Mouse (Mus musculus) adrenal gland, adult 18-20 months (tissue): ENCODE measurements at regions not wholly inside any gene's neighbourhood (a gene's known extent, or its start where the extent isn't known, plus 50 kb on each side); places are given as distances from the start of the nearest gene placed in this dataset.

Experiments used
- DNase-seq, 2 experiments: peaks; one replicate each; pipeline ENCODE4 v3.0.0; 2021 to 2022; ENCODE audit warnings: low spot score in 2 of 2

DNA sequence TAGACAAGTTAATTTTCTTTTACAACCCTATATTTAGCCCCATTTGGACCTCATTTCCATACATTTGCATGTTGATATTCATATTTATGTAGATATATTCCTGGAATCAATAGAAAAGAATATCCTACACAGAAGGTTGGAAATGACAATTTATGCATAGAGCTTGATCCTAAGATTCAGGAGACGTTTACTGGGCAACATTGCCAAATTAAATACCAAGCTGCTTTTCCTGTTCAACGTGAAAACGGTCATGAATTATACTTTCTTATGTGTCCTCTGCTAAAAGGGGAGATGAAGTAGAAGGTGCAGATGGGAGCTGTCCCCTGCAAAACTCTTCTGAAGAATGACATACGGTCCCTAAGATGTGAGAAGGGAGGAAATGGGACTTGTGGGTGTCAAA, 2888.9 kb upstream of the Lrrc6 start:
- no peak for DNase-seq

DNA sequence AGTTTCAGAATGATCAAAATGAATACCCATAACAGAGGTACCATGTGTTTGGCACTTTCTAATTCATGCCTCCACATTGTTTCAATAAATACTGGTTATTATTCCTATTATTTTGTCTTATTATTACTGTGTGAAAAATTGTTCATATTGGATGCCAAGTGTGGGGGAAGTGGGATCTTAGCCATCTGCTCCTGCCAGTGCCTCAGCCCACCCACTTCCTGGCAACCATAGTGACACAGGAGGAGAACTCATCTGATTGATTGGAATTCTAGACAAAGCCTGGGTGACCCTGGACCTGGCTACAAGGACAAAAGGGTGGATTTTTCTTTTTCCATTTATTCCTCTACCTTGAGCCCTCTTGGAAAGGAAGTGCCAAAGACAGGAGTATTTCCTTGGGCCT, 2886.8 kb upstream of the Lrrc6 start:
- DNase-seq = no peak

DNA sequence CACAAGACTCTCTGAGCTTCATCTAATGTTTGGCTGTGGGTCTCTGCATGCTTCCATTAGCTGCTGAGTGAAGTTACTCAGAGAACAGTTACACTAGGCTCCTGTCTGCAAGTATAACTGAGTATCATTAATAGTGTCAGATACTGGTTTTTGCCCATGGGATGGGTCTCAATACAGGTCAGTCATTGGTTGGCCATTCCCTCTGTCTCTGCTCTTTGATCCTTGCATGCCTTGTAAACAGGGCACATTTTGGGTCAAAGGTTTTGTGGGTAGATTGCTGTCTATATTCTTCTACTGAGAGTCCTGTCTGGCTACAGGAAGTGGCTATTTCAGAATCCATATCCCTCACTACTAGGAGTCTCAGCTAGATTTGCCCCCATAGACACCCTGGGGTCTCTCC, 2864.7 kb upstream of the Lrrc6 start:
- DNase-seq = no peak

DNA sequence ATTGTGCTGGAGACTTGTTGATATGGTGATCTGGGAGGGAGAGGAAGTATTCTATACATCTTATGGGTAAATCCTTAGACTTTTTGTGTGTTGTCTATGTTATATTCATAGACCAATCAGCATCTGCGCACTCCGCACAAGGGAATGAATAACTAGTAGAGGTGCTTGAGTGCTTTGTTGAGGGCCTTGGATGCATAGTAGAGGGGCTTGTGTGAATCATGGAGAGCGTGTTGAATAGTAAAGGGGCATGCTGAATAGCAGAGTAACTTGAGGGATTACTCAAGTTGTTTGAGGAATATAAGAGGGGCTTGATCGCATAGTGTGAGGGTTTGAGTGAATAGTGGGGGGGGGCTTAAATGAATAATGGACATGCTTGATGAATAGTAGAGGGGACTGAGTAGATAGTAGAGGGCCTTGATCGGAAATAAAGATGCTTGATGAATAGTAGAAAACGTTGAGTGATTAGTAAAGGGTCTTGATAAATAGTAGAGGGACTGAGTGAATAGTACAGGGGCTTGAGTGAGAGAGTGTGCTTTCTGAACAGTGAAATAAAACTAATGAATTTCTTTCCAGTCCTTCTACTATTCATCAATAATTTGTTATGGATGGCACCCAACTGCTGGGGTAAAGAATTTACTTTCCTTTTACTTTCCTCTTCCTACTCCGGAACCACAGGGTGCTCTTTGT, 2849.5 kb upstream of the Lrrc6 start:
- DNase-seq = no peak

DNA sequence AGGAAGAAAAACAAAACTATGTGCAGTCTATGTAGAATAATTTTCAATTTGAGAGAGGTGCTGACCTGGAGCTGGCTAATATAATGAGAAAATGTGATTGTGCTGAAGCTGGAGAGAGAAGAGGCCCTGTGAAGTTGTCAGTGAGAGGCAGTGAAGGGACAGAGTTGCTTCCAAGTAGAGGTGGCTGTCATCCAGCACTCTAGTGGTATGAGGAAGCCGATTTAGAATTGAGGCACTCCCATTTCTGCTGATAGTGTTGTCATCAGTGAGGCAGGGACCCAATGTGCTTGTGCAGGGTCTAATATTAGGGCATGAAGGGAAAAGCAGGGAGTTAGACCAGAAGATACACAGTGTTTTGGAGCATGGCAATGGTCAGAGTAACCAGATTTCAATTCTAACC, 2845.4 kb upstream of the Lrrc6 start:
- DNase-seq = no peak

DNA sequence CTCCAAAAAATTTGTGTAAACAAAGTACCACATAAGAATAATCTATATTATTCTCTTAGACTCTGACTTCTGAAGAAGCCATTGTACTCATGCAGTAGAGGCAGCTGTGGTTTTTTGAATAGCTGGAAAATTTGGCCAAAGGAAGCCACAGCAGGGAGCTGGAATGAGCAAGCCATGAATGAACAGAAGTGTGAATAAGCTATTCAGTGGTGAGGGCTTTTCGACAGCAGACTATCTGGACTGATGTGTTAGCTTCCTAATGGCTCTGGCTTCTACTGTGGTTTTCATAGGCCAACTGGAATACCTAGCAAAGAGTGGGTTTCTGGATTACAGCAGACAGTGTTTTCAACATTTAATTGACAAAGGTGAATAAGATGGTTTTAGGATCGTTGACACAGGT, 2842.0 kb upstream of the Lrrc6 start:
- no peak for DNase-seq

DNA sequence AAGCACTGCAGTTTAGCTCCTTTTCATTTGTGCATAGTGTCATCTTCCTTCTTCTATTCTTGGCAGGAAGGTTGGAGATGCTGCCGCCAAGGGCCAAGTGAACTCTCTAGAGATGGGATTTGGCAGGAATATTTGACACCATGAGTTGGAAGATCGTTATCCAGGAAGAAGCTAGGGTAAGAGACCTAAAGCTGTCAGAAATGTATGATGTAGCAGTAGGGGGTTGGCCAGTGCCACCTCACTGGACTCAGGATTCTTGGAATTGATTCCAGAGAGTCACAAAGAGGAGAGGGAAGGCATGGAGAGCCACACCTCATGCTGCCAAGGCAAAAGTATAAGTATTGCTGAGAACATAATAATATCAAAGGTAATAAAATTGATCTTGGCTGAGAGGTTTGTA, 2835.8 kb upstream of the Lrrc6 start:
- no peak for DNase-seq

DNA sequence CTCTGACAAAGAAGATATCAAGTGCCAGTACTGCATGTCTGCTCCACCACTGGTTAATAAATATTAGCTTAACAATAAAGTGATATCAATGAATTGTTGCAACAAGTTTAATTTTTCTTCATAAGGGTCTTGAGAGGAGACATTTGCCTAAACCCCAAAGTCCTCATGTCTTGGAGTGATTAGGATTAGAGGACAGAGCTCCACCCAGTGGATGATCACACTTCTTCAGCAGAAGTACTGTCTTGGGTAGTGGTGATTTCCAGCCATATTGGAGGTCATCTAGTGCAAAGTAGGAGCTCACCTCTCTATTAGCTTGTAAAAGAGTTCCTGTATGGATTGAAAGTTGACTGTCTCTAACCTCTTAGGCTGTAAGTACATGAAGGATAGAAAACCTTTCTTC, 2825.8 kb upstream of the Lrrc6 start:
- no peak for DNase-seq

DNA sequence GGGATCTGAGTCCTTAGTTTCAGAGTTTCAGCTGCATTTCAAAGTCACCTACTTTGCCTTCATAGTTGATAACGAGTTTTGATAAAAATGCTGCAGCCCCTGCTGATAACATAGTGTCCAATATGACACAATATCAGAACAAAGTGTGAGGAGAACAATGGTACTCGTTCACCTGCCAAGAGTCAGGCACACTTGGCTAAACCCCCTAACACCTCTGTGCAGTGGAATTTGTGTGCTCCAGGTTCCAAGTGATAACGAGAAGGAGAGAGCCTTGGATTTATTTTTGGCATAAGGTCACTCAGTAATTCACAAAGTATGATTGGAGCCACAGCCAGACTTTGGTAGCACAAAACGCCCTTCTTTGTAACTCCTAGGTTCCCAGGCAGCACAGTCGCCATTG, 2802.4 kb upstream of the Lrrc6 start:
- DNase-seq = no peak

DNA sequence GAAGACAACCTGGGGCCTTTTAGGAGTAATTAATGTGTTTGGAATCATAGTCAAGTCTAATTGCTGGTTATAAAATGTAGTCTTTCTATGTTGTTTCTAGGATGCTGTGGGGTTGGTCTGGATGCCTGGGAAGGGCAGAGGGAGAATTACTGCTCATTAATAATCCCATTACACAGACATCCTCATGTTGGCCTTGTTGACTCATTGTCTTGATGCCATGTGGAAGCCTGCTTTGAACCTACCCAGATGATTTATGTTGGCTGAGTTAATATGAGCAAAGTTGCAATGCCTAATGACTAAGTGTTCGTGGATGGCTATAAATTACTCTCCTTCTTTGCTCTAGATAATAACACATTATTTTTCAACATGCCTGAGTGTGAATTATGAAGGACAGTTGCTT, 2790.6 kb upstream of the Lrrc6 start:
- DNase-seq = no peak

DNA sequence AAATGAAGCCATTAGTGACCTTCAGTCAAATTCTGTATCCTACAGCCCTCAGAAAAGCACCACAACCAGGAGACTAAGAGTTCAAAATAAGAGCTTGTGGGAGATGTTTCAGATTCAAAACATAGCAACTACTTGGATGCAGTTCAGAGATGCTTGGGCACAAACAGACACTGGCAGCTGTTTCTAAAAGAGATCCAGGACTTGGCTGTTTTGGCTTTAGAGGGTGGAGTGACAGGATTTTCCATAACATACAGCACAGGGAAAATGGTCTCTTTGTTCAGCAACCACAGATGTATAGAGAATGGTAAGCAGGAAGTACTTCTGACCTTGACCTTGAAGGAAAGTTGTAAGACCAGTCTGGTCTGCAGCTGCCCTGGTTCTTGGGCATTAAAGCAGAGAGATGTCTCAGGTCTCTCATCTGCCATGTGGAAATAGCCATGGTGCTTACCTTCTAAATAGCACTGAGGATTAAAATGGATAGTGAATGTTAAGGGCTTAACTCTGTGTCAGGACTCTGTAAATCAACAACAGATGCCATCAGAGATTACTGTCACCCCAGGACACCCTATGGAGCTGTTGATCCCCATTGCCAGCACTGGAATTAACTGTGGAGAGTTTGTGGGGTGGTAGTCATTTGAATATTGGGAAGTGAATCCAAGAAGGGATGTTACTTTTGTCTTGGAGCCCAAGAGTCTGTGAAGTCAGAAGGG, 2775.0 kb upstream of the Lrrc6 start:
- no peak for DNase-seq

DNA sequence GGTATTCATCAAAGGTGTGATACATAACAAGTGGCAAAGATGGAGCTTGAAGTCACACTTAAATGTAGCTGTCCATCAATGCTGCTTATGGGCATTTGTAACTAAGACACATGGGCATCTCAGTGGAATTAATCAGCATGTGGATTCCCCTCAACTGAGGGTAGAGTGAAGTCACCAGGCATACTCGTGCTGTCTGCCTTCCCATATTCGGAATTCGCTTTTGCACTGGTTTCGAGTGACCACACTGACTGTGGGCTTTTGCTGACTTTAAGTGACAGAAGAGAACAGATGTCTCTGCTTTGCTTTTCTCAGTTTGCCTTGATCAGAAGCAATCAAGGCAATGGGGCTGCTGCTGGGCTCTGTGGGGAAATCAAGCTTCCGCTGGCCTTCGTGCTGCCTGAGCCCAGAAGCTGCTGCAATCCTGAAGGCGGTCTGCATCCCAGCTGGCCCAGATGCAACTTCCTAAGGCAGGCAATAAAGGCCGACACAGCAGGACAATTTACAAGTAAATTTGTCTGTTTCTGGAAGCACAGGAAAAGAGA, 2773.6 kb upstream of the Lrrc6 start:
- no peak for DNase-seq

DNA sequence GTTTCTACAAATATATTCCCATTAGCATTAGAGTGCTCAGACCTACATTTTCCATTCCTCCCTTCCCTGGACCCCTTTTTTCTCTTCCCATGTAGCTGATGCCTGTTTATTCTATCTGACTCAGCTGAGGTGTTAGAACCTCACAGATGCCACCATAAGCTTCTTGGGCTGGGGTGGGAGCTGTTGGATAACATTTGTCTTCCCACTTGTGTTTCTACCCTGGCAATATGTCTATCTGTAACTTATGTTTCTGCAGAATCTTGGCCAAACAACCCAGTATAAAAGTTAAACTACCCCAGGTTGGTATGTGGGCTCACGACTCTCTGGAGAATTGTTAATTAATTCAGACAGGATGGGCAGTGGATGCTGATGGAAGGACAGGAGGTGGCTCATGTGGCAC, 2772.8 kb upstream of the Lrrc6 start:
- DNase-seq = no peak

DNA sequence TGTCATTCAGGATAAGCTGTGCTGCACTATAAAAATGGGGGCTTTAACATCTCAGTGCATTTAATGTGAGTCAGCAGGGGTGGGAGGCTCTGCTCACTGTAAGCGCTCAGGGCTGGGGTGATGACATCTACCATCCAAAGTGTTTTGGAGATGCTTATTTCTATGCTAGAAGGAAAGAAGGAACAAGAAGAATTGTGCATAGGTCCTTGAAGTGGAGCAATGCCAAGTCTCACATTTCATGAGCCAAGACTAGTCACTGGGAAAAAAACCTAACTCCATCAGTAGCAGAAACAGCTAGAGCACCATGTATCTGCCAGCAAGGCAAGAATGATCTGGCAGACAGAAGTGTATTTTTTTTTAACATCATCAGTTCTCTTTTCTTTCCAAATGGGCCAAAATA, 2761.2 kb upstream of the Lrrc6 start:
- no peak for DNase-seq

DNA sequence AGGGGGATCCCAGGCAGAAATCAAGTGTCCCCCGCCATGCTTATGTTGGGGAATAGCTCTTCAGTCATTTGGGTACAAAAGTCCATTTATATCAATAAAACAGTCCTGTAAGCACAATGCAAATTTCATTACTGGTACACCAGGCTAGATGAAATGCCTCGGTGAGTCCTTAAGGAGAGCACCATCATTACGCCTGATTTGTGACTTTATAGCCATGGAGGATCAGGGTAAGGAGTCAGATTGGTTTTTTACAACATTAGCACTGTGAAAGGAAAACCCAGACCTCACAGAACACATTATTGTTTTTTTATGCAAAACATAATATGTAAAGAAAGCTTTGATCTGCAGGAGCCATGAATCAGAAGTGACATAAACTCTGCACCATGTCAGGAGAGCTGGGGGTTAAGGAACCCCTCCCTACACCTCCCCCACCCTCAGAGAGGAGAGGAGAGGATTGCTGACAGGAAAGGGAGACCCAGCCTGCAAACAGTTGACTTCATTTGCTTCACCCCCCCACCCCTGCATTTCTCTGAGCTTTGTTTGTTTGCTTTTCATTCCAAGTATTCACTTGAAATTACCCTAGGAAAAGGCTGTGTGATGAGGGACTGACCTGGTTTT, 2756.6 kb upstream of the Lrrc6 start:
- no peak for DNase-seq

DNA sequence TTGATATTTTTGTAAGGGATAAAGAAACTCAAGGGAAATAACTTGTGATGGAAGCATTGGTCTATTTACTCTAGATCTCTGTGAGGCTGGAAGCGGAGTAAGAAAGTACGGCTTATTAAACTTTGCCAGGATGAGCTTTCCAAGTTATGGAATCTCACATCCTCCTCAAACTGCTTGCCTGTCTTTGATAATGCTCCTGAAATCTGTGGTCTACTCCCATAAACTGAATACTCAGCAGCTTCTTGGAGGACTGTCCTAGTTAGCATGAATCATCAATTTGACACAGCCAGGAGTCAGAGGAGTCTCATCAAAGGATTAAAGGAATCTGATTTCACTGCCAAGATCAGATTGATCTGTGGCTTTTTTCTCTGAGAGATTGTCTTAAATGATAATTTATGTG, 2753.0 kb upstream of the Lrrc6 start:
- no peak for DNase-seq

DNA sequence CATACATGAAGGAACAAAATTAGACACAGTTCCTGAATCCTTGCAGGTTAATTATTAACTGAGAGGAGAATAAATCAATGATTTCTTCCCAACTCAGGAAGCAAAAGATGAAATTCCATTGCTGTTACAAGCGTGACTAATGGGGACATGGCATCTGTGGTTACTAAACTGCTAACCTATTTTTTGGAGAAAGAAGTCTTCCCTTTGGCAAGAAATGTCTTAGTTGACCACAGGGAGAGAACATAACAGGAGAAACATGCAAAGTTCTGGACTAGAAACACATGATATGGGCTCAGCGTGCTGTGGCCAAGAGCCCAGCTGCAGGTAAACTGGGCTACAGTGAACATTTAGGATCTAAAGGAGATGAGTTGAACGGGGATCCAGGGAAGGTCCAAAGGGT, 2751.4 kb upstream of the Lrrc6 start:
- DNase-seq = no peak

DNA sequence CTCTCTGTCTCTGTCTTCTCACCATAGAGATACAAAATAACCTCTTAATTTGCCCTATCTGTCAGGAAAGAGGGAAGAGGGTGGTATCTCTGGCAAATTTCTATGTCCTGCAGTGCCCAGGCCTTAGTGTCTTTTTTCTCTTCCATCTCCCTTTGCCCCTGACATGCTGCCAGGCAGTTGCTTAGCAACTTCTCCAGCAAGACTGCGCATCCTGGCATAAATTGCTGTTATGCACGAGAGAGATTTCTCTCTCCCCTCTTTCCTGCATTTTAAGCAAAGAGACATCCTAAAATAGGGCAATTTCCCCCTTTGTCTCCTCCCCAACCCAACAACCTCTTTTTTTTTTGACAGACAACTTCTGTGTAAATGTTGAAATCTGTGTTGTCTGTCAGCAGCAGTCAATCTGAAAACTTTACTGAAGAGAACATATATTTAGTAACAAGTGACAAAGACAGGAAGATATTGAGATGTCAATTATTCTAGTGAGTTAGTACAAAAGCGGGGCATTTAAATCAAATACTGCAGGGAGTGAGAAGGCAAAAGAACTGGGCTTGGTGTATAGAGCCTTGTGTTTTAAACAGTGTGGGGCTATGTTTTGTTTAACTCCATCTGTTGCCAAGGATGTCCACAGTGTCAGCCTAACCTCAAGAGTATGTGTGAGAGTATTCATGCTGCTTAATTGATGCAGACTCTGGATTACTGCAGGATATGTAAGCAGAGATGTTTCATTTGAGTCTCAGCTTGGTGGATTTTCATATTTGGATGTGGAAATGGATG, 2745.7 kb upstream of the Lrrc6 start:
- no peak for DNase-seq

DNA sequence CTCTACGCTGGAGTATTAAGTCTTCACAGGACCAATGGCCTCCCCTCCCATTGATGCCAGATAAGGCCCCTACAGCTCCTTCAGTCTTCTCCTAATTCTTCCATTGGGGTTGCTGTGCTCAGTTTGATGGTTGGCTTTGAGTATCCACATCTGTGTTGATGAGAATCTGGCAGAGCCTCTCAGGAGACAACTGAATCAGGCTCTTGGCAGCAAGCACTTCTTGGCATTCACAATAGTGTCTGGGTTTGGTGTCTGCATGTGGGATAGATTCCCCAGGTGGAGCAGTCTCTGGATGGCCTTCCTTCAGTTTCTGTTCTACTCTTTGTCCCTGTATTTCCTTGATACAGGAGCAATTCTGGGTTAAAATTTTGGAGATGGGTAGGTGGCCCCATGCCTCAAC, 2734.6 kb upstream of the Lrrc6 start:
- no peak for DNase-seq

DNA sequence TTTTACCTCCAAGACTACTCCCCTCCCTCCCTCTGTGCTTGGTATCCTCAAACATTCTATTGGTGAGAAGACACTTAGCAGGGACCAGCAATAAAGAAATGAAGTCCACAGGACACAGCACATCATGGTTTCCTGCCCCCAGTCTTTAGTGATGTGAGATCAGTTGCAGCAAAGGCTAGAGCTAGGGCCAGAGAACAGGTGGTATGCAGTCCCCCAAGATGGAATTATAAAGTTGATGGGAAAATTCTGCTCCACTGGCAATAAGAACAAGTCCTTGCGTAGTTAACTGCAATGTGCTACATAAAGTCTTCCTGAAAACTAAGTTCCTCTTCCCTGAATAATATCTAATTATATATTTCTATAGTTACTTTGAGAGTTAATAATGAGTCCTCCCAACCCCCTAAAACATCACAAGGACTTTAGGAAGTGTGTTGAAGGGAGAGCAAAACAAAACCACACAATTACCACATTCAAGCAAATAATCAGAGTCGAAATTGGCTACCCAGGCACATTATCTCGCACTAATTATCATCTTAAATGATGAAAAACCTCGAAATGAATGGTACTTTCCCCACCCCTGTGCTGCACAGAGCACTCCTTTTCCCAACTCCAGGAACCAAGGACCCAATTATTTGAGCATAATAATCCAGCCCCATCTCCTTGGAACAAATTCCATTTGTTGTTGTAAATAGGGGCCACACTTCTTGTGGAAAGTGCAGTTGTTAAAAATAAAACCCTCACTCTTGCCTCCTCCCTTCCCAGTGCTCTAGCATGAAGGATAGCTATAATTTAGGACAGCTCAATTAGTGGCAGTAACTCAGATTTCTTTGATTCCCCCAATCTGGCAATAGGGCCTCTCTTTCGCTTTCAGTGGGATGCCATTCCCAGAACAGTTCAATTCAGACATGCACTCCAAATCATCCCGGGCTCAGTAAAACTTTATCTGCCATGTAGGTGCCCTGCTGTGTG, 2724.2 kb upstream of the Lrrc6 start:
- no peak for DNase-seq

DNA sequence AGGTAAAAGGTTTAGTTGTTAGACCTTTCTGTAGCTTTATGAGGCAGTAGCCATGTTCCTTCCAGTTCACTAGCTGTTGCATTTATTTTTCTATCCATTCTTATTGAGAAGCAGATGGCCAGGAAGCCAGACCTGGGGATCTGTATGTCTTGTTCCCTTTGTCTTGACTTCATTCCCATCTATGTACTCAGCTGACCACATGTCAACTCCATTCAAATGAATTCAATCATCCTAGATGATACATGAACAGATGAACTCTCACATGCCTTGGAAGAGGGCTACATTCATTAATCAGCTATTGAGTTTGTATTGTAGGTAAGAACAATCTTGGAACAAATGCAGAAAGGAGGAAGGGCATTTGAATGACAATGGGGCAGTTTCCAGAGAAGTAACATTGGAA, 2722.7 kb upstream of the Lrrc6 start:
- no peak for DNase-seq
